Mouse (Mus musculus): ENCODE data around the gene Mvb12b. TPM values are rescaled to one million over a fixed set of nuclear protein-coding genes. Genes with fewer than 3 reads are reported as not detected.

Gene Mvb12b
- polyA plus RNA-seq, 1 experiment from 2014 or later = 36.6 TPM

DNA sequence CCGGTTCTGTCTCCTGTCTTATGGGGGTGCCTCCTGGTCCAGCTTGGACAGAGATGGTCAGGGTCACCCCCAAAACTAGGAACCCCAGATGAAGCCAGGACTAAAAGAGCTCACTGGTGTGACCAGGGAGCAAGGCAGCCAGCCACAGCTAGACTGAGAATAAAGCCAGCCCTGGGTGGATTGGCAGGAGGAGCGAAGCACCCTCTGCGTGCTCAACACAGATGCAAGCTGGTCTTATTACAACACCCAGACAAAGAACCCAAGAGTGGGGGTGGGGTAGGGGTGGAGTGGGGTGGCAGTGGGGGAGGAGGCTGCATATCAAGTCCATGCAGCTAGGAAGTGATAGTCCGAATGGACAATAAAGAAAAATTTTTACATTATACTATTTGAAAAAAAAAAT is 204.2 kb downstream of the Mvb12b start:
- no peaks in the 10 kb centered on the region; the same call in 1 of the 2 replicates for H3K27me3 ChIP-seq (ENCODE audit: control insufficient read depth, insufficient read depth, low read length)
- ATAC-seq (ENCODE audit: low FRiP score) (peak; percentile 40; the same call in 1 of the 2 replicates), DNase-seq (ENCODE audit: low spot score, missing footprints) (no peak)
- peaks cover 8% of the 10 kb centered on the region; the same call in 1 of the 2 replicates for H3K4me1 ChIP-seq (ENCODE audit: control insufficient read depth, insufficient read depth, low read length)
- WGBS = 58% methylated on average over 4 of the region's 4 CpGs
- no peak overlapping the region for H3K4me3 ChIP-seq (ENCODE audit: low read depth, low read length)
- H3K36me3 ChIP-seq (ENCODE audit: control insufficient read depth, insufficient read depth, low read length) = no peaks in the 10 kb centered on the region
- H3K27ac ChIP-seq (ENCODE audit: low read depth, low read length) = no peak overlapping the region
- no peaks in the 10 kb centered on the region for H3K9me3 ChIP-seq (ENCODE audit: control insufficient read depth, low read length)
- no peak overlapping the region for H3K4me2 ChIP-seq
- peak overlapping the region; percentile 38 for H3K9ac ChIP-seq (ENCODE audit: low read length)

- Histone ChIP-seq H3K4me3 (ENCODE audit: low read depth, low read length) (no peak overlapping the region), H3K4me1 (ENCODE audit: control insufficient read depth, insufficient read depth, low read length) (peaks cover 8% of the 10 kb centered on the region; the same call in 1 of the 2 replicates), H3K9ac (ENCODE audit: low read length) (peak overlapping the region; percentile 38; the same call in 1 of the 2 replicates), H3K36me3 (ENCODE audit: control insufficient read depth, insufficient read depth, low read length) (no peaks in the 10 kb centered on the region), H3K27ac (ENCODE audit: low read depth, low read length) (no peak overlapping the region), H3K27me3 (ENCODE audit: control insufficient read depth, insufficient read depth, low read length) (no peaks in the 10 kb centered on the region; the same call in 1 of the 2 replicates), H3K4me2 (no peak overlapping the region), H3K9me3 (ENCODE audit: control insufficient read depth, low read length) (no peaks in the 10 kb centered on the region)
- DNase-seq (ENCODE audit: low spot score, missing footprints) (no peak), ATAC-seq (ENCODE audit: low FRiP score) (no peak)
- WGBS = 41% methylated on average over 6 of the region's 6 CpGs
These were observed 204.7 kb downstream of the Mvb12b start for GRCm38 (mm10) chr2:33683095-33683494.

DNA sequence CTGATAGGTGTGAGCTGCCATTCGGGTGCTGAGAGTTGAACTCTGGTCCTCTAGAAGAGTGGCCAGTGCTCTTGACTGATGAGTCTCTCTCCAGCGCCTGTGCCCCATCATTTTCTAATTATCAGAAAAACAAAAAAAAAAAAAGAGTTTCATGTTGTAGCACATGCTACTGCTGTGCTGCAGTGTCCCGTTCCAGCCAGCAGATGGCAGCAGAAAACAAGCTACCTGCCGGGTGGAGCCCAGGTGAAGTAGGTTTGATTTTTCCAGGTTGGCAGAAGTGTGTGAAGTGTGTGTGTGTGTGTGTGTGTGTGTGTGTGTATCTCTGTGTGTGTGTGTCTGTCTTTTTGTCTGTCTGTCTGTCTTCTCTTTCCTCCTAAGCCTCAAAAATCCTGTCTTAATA is 205.5 kb downstream of the Mvb12b start:
- Histone ChIP-seq H3K4me3 (ENCODE audit: low read depth, low read length) (no peak overlapping the region), H3K27ac (ENCODE audit: low read depth, low read length) (no peak overlapping the region), H3K9ac (ENCODE audit: low read length) (no peak overlapping the region), H3K27me3 (ENCODE audit: control insufficient read depth, insufficient read depth, low read length) (no peaks in the 10 kb centered on the region; the same call in 1 of the 2 replicates), H3K4me2 (no peak overlapping the region), H3K4me1 (ENCODE audit: control insufficient read depth, insufficient read depth, low read length) (peaks cover 8% of the 10 kb centered on the region; the same call in 1 of the 2 replicates), H3K9me3 (ENCODE audit: control insufficient read depth, low read length) (no peaks in the 10 kb centered on the region), H3K36me3 (ENCODE audit: control insufficient read depth, insufficient read depth, low read length) (no peaks in the 10 kb centered on the region)
- peak; percentile 92 for DNase-seq (ENCODE audit: low spot score, missing footprints)
- 13% methylated on average over 4 of the region's 4 CpGs for WGBS
- ATAC-seq (ENCODE audit: low FRiP score) = no peak

Other genes starting within 250 kb of the Mvb12b start
- 2.0 and 2.2 TPM in 2 replicates for gene Lmx1b, start 247.4 kb downstream of the Mvb12b start, polyA plus RNA-seq (2014; fragmentation: Nextera tagmentation; extraction: Ambion mirVana)